Mouse (Mus musculus) cortical plate, adult 2 months (tissue): ENCODE data around the gene Thegl.

Experiments used
- CTCF ChIP-seq: fragments of 200-500 bp; IDR thresholded peaks from 2 replicates; pipeline ENCODE4 v1.5.1; 2011; ENCODE audit warnings: mild to moderate bottlenecking, control low read depth, low read length; ENCODE audit not compliant: insufficient read depth; ENCODE audit errors: extremely low read depth
- POLR2A ChIP-seq: fragments of 200-500 bp; IDR thresholded peaks from 2 replicates; pipeline ENCODE4 v1.6.1; 2011; ENCODE audit warnings: mild to moderate bottlenecking, low read length, control low read depth; ENCODE audit not compliant: insufficient read depth; ENCODE audit errors: extremely low read depth

DNA sequence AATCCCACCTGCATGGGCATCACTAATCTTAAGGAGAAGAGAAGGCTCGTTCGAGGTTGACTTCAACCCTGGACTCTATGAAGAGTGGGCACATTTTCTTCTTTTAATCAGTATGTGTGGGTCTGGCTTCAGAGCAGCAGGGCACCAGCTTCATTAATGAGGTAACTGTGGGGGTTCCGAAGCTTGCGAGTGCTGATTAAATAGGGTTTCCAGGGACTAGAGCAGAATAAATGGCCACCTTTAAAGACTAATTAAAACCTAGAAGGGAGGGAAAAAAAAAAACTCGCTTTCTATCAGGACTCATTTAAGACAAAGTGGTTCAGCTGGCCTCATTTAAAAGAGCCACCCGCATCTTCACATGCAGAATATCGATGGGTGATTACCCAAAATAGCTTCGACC is 74.1 kb downstream of the Thegl start:
- no peak for TF ChIP-seq CTCF
- no peak for TF ChIP-seq POLR2A
